8 mouse cellular contexts compared by ENCODE assay signal in genomic region chr14:121189840-121190239, GRCm38 (mm10).
DNase-seq lines count a peak whose midpoint lies in the region; ATAC-seq and TF ChIP-seq lines count a peak whose summit lies in the region.
"Not testable (repeated sequence)": the region's sequence is repeated elsewhere in the genome, so short reads cannot be mapped to it uniquely, and the experiment has no call there.

No protein-coding gene starts in this region.

- DNase-seq in 416B (ENCODE audit: low read depth) = peak; percentile 11
- DNase-seq in ES-CJ7 (ENCODE audit: low read depth, low spot score) = peak; percentile 53
- DNase-seq in brain, embryonic 14.5 days (ENCODE audit: low read depth); kidney, postnatal 0 days (ENCODE audit: low spot score); lung, adult 2 months: not testable (repeated sequence)
- DNase-seq in naive thymus-derived CD4-positive, alpha-beta T cell, adult 2 months (ENCODE audit: low read depth) = peak; percentile 43
- peak; percentile 13 for DNase-seq in thymus, postnatal 0 days (ENCODE audit: low spot score)

- TF ChIP-seq POLR2A in brain, embryonic 14.5 days (IDR thresholded peaks at IDR 0.05; ENCODE audit: borderline replicate concordance, extremely low read depth, insufficient read depth, insufficient read length, poor library complexity, severe bottlenecking); lung, adult 2 months (IDR thresholded peaks at IDR 0.05; ENCODE audit: borderline replicate concordance, extremely low read depth, low read depth, low read length): not testable (repeated sequence)

- H3K9me3 ChIP-seq in heart, embryonic 14.5 days (ENCODE audit: control insufficient read depth, low read length); kidney, postnatal 0 days (replicated peaks; ENCODE audit: low read length): not testable (repeated sequence)

- H3K4me3 ChIP-seq in heart, embryonic 14.5 days (ENCODE audit: control insufficient read depth in 1 of 2, insufficient read depth in 1 of 2, low read depth in 1 of 2, low read length in 2 of 2); kidney, postnatal 0 days (replicated peaks; ENCODE audit: low read depth, low read length); lung, adult 2 months (replicated peaks; ENCODE audit: extremely low read depth, low read depth, low read length): not testable (repeated sequence)

- not testable (repeated sequence) for H3K36me3 ChIP-seq in heart, embryonic 14.5 days (ENCODE audit: control insufficient read depth, insufficient read depth, low read length); kidney, postnatal 0 days (ENCODE audit: insufficient read depth, low read length)

- peak overlapping the region; percentile 54 to 66; a peak in 1 of 4 replicates for H3K27ac ChIP-seq in heart, embryonic 14.5 days (replicated peaks in 1 of 2; ENCODE audit: control insufficient read depth in 1 of 2, insufficient read depth in 1 of 2, low read depth in 2 of 2, low read length in 2 of 2)
- not testable (repeated sequence) for H3K27ac ChIP-seq in kidney, postnatal 0 days

- not testable (repeated sequence) for H3K9ac ChIP-seq in heart, embryonic 14.5 days (ENCODE audit: low read length); kidney, postnatal 0 days (ENCODE audit: low read depth, low read length)

- not testable (repeated sequence) for H3K4me2 ChIP-seq in heart, embryonic 14.5 days (ENCODE audit: low read length); kidney, postnatal 0 days (ENCODE audit: low read length)

- peaks cover 10 to 16% of the 10 kb centered on the region in 2 experiments for H3K4me1 ChIP-seq in heart, embryonic 14.5 days (ENCODE audit: control insufficient read depth in 2 of 2, insufficient read depth in 2 of 2, low read length in 2 of 2)
- H3K4me1 ChIP-seq in kidney, postnatal 0 days (replicated peaks; ENCODE audit: insufficient read depth, low read length); lung, adult 2 months (ENCODE audit: control insufficient read depth, insufficient read depth, low read length): not testable (repeated sequence)

- 88% methylated on average over 10 of the region's 10 CpGs for WGBS in heart, embryonic 14.5 days
- WGBS in kidney, postnatal 0 days = 95% methylated on average over 10 of the region's 10 CpGs
- 86% methylated on average over 10 of the region's 10 CpGs for WGBS in lung, adult 2 months

- peak; percentile 13; the same call in 1 of the 2 replicates for TF ChIP-seq CTCF in brain, embryonic 14.5 days (IDR thresholded peaks at IDR 0.05; ENCODE audit: borderline replicate concordance, extremely low read depth, insufficient read depth, insufficient read length)
- peak; percentile 48; the same call in 1 of the 2 replicates for TF ChIP-seq CTCF in kidney, postnatal 0 days (IDR thresholded peaks at IDR 0.05; ENCODE audit: low read depth)
- peak; percentile 21; the same call in 1 of the 2 replicates for TF ChIP-seq CTCF in lung, adult 2 months (IDR thresholded peaks at IDR 0.05; ENCODE audit: insufficient read depth, low read length)

- not testable (repeated sequence) for ATAC-seq in heart, embryonic 14.5 days (ENCODE audit: insufficient number of reproducible peaks, insufficient read depth, low FRiP score, low read depth); kidney, postnatal 0 days (replicated peaks; ENCODE audit: low FRiP score, low read depth)

- H3K27me3 ChIP-seq in heart, embryonic 14.5 days (ENCODE audit: control insufficient read depth, insufficient read depth, low read length); kidney, postnatal 0 days (ENCODE audit: insufficient read depth, low read length): not testable (repeated sequence)
